Mouse (Mus musculus) cerebellum, adult 18-20 months (tissue): ENCODE results near the gene Galnt18.

Experiments
- DNase-seq, 2 experiments: peaks; one replicate each; pipeline ENCODE4 v3.0.0; 2021

Galnt18 gene

GRCm38 (mm10) chr7:111456007-111456406 lies 323.8 kb downstream of the Galnt18 start:
- DNase-seq = no peak

DNA sequence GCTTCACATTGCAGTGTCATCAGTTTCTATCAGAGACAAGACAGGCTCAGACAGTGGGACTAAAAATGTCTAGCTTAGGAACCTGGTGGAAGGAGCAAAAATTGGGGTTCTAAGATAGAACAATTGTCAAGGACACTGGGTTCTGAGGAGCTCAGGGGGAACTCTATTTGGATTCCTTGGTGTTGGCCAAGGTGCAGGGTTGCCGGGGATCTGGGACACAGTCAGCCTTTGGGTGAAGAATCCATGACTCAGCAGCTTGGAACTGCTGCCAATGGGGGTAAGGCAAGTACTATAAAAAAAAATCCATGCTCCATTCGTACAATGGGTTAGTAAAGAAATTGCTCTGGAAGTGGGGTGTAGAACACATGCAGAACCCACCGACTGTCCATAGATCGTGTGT lies 324.2 kb downstream of the Galnt18 start:
- DNase-seq = no peak

- DNase-seq = no peak
Observed at GRCm38 (mm10) chr7:111452000-111452399, 327.8 kb downstream of the Galnt18 start.

- DNase-seq = no peak
Observed at GRCm38 (mm10) chr7:111450286-111451095, 329.3 kb downstream of the Galnt18 start.

DNA sequence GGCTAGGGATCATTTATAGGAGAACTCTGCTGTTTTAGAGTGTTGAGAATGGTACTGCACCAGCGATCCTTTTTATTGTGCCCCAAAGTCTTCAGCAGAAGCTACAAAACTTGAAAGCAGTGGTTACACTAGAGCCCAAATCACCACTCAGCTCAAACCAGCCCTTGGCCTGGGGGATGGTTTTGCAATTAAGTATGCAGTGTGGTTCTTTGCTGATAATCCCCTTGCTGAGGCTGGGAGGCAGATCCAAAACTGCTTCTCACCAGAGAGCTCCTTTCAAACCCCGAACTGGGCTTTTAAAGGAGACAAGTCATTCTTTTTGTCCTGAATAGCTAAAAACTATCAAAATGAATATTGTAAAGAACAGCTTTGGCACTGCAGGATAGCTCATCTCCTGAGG lies 346.6 kb downstream of the Galnt18 start:
- no peak for DNase-seq

- no peak for DNase-seq
Observed at GRCm38 (mm10) chr7:111427392-111427791, 352.4 kb downstream of the Galnt18 start.
